Mouse (Mus musculus) CH12.LX (cell line): ENCODE data around the gene Cngb1.

Experiments
- CHD1 ChIP-seq: IDR thresholded peaks from 2 replicates; pipeline ENCODE4 v1.6.1; 2012; ENCODE audit warnings: low read depth, low read length, improper control_type of control experiment, inconsistent platforms
- CHD2 ChIP-seq: IDR thresholded peaks from 2 replicates; pipeline ENCODE4 v1.6.1; 2011; ENCODE audit warnings: low read length, improper control_type of control experiment
- CTCF ChIP-seq, 2 experiments: IDR thresholded peaks in 1 of 2; conservative IDR thresholded peaks in 1 of 2; 2 replicates each; pipeline ENCODE4 v1.5.1; 2011 to 2012; ENCODE audit warnings: low read depth in 2 of 2, low read length in 2 of 2, improper control_type of control experiment in 1 of 2, inconsistent platforms in 1 of 2, mild to moderate bottlenecking in 1 of 2, moderate library complexity in 1 of 2
- JUND ChIP-seq: conservative IDR thresholded peaks from 2 replicates; pipeline ENCODE4 v1.6.1; 2011; ENCODE audit warnings: low read depth, low read length, improper control_type of control experiment
- MEF2A ChIP-seq: IDR thresholded peaks from 2 replicates; pipeline ENCODE4 v1.6.1; 2014; ENCODE audit warnings: low read depth, mild to moderate bottlenecking, inconsistent platforms, low read length, improper control_type of control experiment, borderline replicate concordance
- PAX5 ChIP-seq: IDR thresholded peaks from 2 replicates; pipeline ENCODE4 v1.6.1; 2012; ENCODE audit warnings: low read length, inconsistent platforms, mixed read lengths
- POLR2A ChIP-seq: IDR thresholded peaks from 2 replicates; pipeline ENCODE4 v1.6.1; 2011; ENCODE audit warnings: low read depth, mild to moderate bottlenecking, improper control_type of control experiment, low read length
- POLR2AphosphoS2 ChIP-seq: IDR thresholded peaks from 2 replicates; pipeline ENCODE4 v1.6.1; 2011; ENCODE audit warnings: low read depth, low read length, improper control_type of control experiment
- SIN3A ChIP-seq: IDR thresholded peaks from 2 replicates; pipeline ENCODE4 v1.6.1; 2012; ENCODE audit warnings: low read length, improper control_type of control experiment, inconsistent platforms
- USF2 ChIP-seq: conservative IDR thresholded peaks from 2 replicates; pipeline ENCODE4 v1.6.1; 2011; ENCODE audit warnings: low read depth, low read length, improper control_type of control experiment
- ZC3H11A ChIP-seq: IDR thresholded peaks from 2 replicates; pipeline ENCODE4 v1.6.1; 2012; ENCODE audit warnings: low read depth, mild to moderate bottlenecking, inconsistent platforms, low read length, improper control_type of control experiment

DNA sequence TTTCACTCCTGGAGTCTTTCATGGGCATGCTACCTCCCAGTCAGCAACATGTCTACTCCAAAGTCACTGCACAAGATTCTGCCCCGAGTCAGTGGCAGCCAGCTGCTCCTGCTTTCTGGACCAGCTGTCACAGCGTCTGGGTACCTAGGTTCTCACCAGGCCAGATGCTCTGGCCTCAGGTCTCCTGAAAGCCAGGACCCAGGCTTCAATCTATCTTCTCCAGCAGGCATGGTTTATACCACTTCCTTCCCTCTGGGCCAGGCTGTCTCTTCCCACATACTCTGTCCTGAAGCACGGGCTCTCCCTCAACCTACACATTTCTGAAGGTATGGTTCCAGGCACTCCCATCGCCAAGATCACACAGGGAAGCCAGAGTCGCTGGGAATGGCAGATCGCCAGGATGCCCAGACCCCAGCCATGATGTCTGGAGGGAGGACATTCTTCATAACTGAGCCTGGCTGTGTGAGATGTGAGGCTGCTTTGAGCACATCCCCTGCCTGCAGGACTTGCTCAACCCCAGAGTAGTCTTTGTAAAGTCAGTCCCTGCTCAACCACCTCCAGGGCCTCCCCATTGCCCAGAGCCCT is 17.2 kb downstream of the Cngb1 start:
- TF ChIP-seq CTCF (conservative IDR thresholded peaks at IDR 0.05 in 1 of 2, IDR thresholded peaks at IDR 0.05 in 1 of 2; ENCODE audit: low read depth in 2 of 2, low read length in 2 of 2), result no peak
- no peak for TF ChIP-seq USF2
- TF ChIP-seq POLR2A, result no peak
- TF ChIP-seq CHD2, result no peak
- no peak for TF ChIP-seq SIN3A
- TF ChIP-seq MEF2A, result no peak
- no peak for TF ChIP-seq POLR2AphosphoS2
- TF ChIP-seq JUND, result no peak
- no peak for TF ChIP-seq PAX5
- no peak for TF ChIP-seq CHD1
- no peak for TF ChIP-seq ZC3H11A
